Mouse (Mus musculus) megakaryocyte, adult 5-6 weeks (primary cell): ENCODE measurements around the gene Vamp4. TPM values are rescaled to one million over a fixed set of nuclear protein-coding genes. Genes with fewer than 3 reads are reported as not detected.
A peak's percentile ranks its signal among the peaks of the same experiment; 100 is the strongest.

Experiments used
- ATAC-seq: 2 replicates; pipeline ENCODE4 v1.8.0; 2016; ENCODE audit warnings: mild to moderate bottlenecking, inconsistent platforms; ENCODE audit not compliant: poor library complexity, severe bottlenecking
- total RNA-seq, 2 experiments: library from RNA; stranded (forward) in 1 of 2; stranded (reverse) in 1 of 2; fragments of 153-499, 151-499 nt in 1 of 2; fragments of 221-1000, 200-1000 nt in 1 of 2; gene quantifications; 2 replicates each; pipeline versions ENCODE4 v1.2.3 to v1.2.4; 2015 to 2017

The Vamp4 gene
- total RNA-seq, 2 experiments from 2014 or later = 43.5 to 90.1 TPM

DNA sequence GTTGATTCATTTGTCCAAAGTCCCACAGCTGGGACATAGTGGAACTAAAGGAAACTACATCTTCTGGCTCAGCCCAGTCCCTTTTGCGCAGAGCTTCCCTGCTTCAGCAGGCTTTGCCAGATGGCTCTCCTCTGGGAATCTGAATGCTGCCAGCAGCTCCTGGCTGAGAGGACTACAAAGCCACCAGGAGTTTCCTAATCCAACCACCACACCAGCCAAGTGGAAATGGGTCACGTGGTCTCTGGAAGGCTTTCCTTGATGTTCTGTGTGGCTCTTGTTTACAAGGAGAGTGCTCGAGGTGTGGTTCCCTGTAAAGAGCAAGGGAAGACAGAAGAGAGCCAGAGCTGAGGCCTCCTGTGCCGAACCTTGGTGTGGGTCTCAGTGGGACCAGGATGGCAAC is 73.4 kb downstream of the Vamp4 start:
- no peak for ATAC-seq

DNA sequence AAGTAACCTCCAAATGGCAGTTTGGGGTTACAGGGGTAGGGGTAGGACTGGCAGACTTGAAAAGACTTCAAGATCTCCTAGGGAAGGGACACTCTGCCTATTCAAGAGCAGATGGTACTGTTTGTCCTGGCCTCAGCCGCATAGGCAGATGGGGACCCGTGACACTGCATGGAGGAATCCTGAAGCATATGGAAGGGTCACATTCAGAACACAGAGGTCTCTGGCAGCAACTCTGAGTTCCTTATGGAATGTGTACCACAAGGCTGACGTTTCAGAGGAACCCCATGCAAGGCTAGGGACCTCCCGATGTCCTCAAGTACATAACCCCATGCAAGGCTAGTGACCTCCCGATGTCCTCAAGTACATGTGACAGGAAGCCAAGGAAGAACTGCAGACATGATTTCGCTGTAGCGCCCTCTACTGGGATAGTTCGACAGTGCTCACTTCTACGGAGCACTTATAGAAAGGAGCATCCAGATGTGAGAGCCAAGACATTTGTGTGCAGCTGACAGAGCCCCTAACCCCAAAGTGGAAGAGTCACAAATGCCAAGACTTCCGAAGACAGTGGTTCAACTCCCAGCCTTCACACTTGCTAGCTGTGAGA is 75.9 kb downstream of the Vamp4 start:
- ATAC-seq = peak; percentile 75

DNA sequence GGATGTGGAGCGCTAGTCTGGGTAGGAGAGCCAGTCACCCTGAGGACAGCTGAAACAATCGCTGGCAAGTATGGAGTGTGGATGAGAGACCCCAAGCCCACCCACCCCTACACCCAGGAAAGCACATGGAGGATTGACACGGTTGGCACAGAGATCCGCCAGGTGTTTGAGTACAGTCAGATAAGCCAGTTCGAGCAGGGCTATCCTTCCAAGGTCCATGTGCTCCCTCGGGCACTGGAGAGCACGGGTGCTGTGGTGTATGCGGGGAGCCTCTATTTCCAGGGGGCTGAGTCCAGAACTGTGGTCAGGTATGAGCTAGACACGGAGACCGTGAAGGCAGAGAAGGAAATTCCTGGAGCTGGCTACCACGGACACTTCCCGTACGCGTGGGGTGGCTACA is 78.1 kb downstream of the Vamp4 start:
- no peak for ATAC-seq

Other genes with a start within 250 kb of the Vamp4 start
- 0.14 TPM in 1 of 2 replicates, not detected in the other for gene Dnm3, start 92.5 kb upstream of the Vamp4 start, total RNA-seq (2015)
- 0.04 and 0.15 TPM in 2 replicates for gene Dnm3, start 92.5 kb upstream of the Vamp4 start, total RNA-seq (2017)
- 1.9 and 3.2 TPM in 2 replicates for gene Mettl13, start 22.0 kb upstream of the Vamp4 start, total RNA-seq (2015)
- gene Mettl13, start 22.0 kb upstream of the Vamp4 start, total RNA-seq (2017) = 4.7 and 5.8 TPM in 2 replicates
- not detected in 2 replicates for gene Myoc, start 68.6 kb downstream of the Vamp4 start, total RNA-seq (2015)
- not detected in 2 replicates for gene Myoc, start 68.6 kb downstream of the Vamp4 start, total RNA-seq (2017)
- gene Myocos, start 87.7 kb downstream of the Vamp4 start, total RNA-seq (2015) = not detected in 2 replicates
- not detected in 2 replicates for gene Myocos, start 87.7 kb downstream of the Vamp4 start, total RNA-seq (2017)
- gene Prrc2c, start 170.0 kb downstream of the Vamp4 start, total RNA-seq (2015) = 175 and 178 TPM in 2 replicates
- gene Prrc2c, start 170.0 kb downstream of the Vamp4 start, total RNA-seq (2017) = 84.4 and 125 TPM in 2 replicates
- gene Fmo4, start 243.5 kb downstream of the Vamp4 start, total RNA-seq (2015) = not detected in 2 replicates
- not detected in 2 replicates for gene Fmo4, start 243.5 kb downstream of the Vamp4 start, total RNA-seq (2017)